Mouse (Mus musculus) Patski (cell line): ENCODE results near the gene Pter. TPM values are rescaled to one million over a fixed set of nuclear protein-coding genes. Genes with fewer than 3 reads are reported as not detected.

ENCODE experiments used
- ATAC-seq: fragments of 100-300 bp; one replicate; pipeline ENCODE4 v1.8.0; 2021
- CTCF ChIA-PET: fragments of 350-600 bp; sonication (Branson Sonifier 250); formaldehyde crosslinking; loops from one replicate; lab custom pipeline; 2022; ENCODE audit warnings: inconsistent platforms; lab: Charles Lee
- POLR2A ChIA-PET: fragments of 350-600 bp; sonication (Branson Sonifier 250); formaldehyde crosslinking; loops from one replicate; lab custom pipeline; 2022; ENCODE audit warnings: antibody characterized with exemption, inconsistent platforms; lab: Charles Lee
- DNase-seq: peaks from one replicate; pipeline ENCODE4 v3.0.0-alpha.2; 2011; ENCODE audit warnings: low read depth, low spot score
- H3K27me3 ChIP-seq: fragments of 371-371 bp; one replicate; pipeline ENCODE4 v1.5.1; 2021
- CTCF ChIP-seq: fragments of 100-300 bp; IDR thresholded peaks from one replicate; pipeline ENCODE4 v1.5.1; 2021
- in situ Hi-C: fragments of 300-500 bp; cut with MboI; formaldehyde crosslinking; loops from 3 replicates; pipeline ENCODE4 v1.11.1; 2018; ENCODE audit warnings: low pct_unique_long_range_greater_than_20kb, mixed read lengths
- polyA plus RNA-seq: library from polyadenylated mRNA; unstranded; gene quantifications from one replicate; pipeline ENCODE4 v1.2.3, GENCODE M21; 2021

The Pter gene
- polyA plus RNA-seq, 1 experiment from 2014 or later: 1.5 TPM

DNA sequence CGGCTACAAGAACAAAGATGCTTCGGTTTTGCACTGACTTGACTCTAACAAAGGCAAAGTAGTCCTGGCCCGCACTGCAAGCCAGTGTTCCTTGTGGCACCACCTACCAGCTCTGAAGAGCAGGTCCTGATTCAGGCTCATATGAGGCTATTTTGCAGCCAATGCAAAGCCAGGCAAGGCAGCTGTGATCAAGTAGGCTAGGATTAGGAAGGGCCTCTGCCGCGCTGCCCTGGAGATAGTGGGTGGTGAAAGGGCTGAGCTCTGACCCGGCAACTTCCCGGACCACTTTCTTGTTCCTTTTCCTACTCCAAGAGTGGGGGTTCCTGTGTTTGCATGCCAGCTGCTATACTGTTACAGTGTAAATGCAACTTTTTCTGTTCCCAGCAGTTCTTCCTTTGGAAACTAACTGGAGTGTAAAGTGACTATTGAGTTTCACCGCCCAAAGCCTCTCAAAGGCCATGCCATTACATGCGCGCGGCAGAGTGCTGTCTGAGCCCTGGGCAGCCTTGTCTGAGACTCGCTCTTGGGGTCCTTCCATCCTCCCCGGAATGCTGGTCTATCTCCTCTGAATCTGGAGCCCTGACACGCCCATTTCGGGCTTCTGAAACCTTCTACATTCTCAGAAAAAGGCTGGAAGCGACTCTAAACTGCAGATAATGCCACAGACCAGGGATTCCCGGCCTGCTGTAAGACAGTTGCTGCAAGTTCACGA, 85.6 kb downstream of the Pter start:
- peaks cover 53% of the 10 kb centered on the region for H3K27me3 ChIP-seq
- ATAC-seq: no peak
- in situ Hi-C loops: no loop called here
- no peak for DNase-seq
- ChIA-PET CTCF (interaction anchor here (0.6 to 1.2 kb wide), 2 partner anchors 13 to 589 kb away, joined by 3 read pairs; no protein-coding TSS in a partner anchor), POLR2A (no interaction called here)
- TF ChIP-seq CTCF: no peak

DNA sequence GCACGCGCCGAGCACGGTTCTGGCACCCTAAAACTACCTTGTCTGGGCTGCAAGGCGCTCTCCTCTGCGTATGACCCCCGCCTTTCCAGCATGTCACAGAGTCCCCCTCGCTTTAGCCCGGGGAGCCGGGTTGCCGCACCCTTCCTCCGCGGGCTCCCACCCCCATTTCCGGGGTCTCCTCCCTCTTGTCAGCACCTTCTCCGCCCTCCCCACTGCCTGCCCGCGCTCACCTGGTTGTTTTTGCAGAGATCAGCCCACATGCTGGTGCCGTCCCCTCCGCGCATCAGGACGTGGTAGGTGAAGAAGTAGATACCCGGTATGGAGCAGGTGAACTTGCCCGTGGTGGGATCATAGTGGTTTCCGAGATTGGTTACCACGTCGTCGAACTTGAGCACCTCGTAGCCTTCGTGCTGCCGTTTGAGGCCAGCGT, 86.2 kb downstream of the Pter start:
- ATAC-seq (no peak), DNase-seq (no peak)
- H3K27me3 ChIP-seq: peaks cover 54% of the 10 kb centered on the region
- TF ChIP-seq CTCF: no peak
- in situ Hi-C loops: no loop called here
- ChIA-PET POLR2A (no interaction called here), CTCF (interaction anchor here (1.2 kb wide), 1 partner anchor 13 kb away, joined by 3 read pairs; no protein-coding TSS in a partner anchor)

DNA sequence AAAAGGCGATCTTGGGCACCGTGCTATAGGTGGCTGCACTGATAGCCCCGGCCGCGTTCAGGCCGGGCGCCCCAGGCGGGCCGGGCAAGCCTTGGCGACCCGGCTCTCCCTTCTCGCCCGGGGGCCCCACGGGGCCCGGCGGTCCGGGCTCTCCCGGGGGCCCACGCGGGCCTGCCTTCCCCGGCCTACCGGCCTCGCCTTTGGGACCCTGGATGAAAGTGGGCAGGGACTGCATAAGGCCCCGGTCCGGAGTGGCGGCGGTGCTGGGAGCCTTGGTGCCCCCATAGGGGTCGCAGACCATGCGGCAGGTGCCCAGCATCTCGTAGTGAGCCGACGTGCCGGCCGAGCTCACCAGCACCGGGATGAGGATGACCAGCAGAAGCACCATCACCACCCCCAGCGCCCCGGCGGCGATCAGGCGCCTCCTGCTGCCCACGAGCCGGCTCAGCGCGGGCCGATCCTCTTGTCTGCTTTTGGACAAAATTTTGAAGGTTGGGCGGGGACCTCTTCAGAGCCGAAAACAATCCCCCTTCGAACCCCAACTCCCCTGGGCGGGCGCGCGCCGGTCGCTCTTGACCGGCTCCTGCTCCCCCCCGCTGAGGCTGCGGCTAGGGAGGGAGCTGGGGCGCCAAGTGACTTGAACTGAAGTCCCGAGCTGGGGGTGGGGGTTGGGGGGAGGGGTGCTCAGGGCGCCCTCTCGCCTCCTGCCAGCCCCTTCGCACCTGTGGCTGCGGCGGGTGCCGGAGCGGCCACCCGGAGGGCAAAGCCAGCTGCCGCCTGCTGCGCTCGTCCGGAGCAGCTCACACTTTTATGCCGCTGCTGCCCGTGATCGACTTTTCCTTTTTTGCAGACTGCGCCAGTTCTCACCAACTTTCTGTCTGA, 86.9 kb downstream of the Pter start:
- peaks cover 52% of the 10 kb centered on the region for H3K27me3 ChIP-seq
- ATAC-seq (peak; percentile 67), DNase-seq (no peak)
- ChIA-PET CTCF (no interaction called here), POLR2A (no interaction called here)
- TF ChIP-seq CTCF: peak; percentile 62
- in situ Hi-C loops: no loop called here

DNA sequence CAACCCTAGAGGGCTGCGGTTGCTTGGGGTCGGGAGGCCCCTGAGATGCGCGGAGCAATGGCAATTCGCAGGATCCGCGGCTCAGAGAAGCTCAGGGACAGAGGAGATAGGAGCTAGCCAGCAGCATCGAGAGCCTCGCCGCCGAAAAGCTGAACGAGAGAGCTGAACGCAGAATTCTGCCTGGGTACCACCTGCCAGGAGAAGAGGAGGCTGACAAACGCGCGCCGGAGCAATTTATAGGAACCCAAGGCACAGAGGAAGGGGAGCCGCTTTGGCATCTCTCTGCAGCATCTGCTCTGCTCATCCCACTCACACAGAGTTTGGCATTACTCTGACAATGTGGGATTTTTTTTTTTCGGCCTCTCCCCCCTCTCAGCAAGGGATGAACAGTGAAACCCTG, 87.6 kb downstream of the Pter start, which contains the start of gene C1ql3:
TSS of gene C1ql3 (minus strand) at position 335 of the 400 bp plus-strand sequence.
- TF ChIP-seq CTCF: no peak

DNA sequence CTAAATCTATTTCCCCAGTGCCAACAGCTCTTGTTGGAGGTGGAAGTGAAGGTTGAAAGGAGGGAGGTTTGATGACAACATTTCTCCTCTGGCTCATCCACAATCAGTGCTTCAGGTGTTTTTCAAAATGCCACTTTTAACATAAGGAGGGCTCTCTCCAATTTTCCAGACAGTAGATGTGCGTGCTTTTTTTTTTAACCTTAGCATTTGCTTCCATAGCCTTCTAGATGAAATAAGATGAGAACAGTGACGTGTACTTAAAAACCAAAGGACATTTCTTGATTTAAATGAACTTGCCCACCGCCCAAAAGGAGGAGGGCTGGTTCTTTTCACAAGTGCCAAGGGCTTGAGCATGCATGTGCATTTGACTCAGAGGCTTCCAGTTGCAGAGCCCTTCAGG, 88.1 kb downstream of the Pter start:
- in situ Hi-C loops: no loop called here
- ATAC-seq (no peak), DNase-seq (no peak)
- CTCF ChIA-PET: interaction anchor here (1.6 kb wide), 1 partner anchor 12 kb away, joined by 3 read pairs; no protein-coding TSS in a partner anchor
- POLR2A ChIA-PET: no interaction called here
- no peak for TF ChIP-seq CTCF
- H3K27me3 ChIP-seq: peaks cover 45% of the 10 kb centered on the region

More for the DNA sequence above, 87.6 kb downstream of the Pter start, which contains the start of gene C1ql3:
- in situ Hi-C loops: no loop called here
- POLR2A ChIA-PET: no interaction called here
- peaks cover 46% of the 10 kb centered on the region for H3K27me3 ChIP-seq
- ATAC-seq (no peak), DNase-seq (no peak)
- CTCF ChIA-PET: interaction anchor here (1.6 kb wide), 1 partner anchor 12 kb away, joined by 3 read pairs; no protein-coding TSS in a partner anchor

DNA sequence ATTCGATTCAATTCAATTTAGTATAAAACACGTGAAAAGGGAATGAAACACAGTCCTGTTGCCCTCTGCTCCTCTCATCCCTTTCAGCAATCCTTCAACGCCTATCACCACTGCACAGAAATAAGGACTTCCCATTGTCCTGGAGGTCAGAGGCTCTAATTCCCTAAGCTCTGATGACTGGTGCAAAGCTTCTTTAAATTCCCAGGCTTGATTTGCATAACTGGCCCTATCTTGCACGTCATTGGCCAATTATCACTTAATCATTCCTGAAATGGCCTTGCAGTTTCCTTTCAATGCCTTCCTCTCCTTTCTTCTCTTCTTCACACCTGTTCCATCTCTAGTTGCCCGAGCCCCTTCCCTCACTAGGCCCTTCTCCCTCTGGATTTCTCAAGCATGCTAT, 94.5 kb downstream of the Pter start:
- no peak for TF ChIP-seq CTCF
- POLR2A ChIA-PET: no interaction called here
- peaks cover 28% of the 10 kb centered on the region for H3K27me3 ChIP-seq
- ATAC-seq (no peak), DNase-seq (no peak)
- in situ Hi-C loops: no loop called here
- CTCF ChIA-PET: no interaction called here

DNA sequence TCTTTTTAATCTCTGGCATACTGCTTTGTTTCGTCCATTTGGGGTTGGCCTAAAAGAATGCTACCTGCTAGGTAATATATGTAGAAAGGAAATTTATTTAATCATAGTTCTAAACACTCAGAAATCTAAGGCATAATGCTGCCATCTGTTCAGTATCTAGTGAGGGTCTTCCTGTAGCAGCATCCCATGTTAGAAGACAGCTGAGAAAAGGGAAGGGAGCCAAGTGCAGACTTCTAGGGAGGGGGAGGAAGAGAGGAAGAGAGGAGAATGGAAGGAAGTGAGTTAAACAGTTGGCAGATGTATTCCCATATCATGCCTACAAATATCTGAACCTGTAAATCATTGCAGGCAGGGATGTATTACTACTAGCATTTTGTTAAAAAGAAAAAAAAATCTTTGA, 95.0 kb downstream of the Pter start:
- ATAC-seq: no peak

DNA sequence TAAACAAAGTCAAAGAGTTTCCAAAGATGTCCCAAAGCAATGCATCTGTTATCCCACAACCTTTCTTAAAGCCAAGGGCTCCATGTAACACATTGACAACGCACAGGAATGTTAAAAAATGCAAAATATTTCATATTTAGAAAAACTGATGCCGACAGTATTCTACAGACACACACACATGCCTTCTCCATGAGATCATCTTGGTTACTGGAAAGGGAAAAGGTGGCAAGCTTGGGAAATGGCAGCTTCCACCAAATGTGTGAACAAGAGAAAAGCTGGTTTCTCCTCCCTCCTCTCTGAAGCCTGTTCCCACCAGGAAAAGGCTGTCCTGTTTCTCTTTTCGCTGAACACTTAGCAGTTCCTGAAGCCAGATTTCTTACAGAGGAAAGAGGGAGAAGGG, 114.9 kb downstream of the Pter start:
- H3K27me3 ChIP-seq: no peaks in the 10 kb centered on the region
- ATAC-seq: peak; percentile 62
- in situ Hi-C loops: no loop called here
- no peak for DNase-seq
- ChIA-PET CTCF (interaction anchor here (1.5 to 1.8 kb wide), 2 partner anchors 14 to 17 kb away, joined by 4 read pairs; no protein-coding TSS in a partner anchor), POLR2A (no interaction called here)
- TF ChIP-seq CTCF: no peak

More for the DNA sequence above, 95.0 kb downstream of the Pter start:
- H3K27me3 ChIP-seq: peaks cover 28% of the 10 kb centered on the region
- ChIA-PET POLR2A (no interaction called here), CTCF (no interaction called here)
- in situ Hi-C loops: no loop called here
- no peak for DNase-seq
- no peak for TF ChIP-seq CTCF

DNA sequence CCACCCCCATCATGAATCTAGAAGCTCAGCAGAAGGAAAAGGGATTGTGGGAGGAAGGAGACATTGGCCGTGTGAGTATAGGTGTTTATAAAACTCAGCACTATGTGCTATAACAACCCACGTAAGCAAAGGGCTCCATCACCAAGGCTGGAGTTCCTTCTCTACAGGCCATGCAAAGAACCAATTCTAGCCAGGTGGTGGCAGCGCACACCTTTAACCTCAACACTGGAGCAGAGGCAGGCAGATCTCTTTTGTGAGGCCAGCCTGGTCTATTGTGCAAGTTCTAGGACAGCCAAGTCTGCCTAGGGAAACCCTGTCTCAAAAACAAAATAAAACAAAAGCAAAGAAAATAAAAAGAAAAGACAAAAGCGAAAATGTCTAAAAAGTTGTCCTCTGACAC, 115.9 kb downstream of the Pter start:
- DNase-seq (no peak), ATAC-seq (no peak)
- POLR2A ChIA-PET: interaction anchor here (0.5 kb wide), 1 partner anchor 204 kb away, joined by 3 read pairs; no protein-coding TSS in a partner anchor
- TF ChIP-seq CTCF: no peak
- CTCF ChIA-PET: no interaction called here
- H3K27me3 ChIP-seq: no peaks in the 10 kb centered on the region
- in situ Hi-C loops: no loop called here

DNA sequence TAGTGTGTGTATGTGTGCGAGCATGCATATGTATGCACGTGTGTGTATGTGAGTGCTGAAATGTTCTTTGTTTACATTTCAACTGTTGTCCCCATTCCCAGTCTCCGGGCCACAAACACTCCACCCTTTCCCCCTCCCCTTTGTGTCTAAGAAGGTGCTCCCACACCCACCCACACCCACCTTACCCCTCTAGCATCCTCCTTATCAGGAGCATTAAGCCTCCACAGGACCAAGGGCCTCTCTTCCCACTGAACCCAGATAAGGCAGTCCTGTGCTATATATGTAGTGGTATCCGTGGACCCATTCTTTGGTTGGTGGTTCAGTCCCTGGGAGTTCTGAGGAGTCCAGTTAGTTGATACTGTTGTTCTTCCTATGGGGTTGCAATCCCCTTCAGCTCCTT, 120.7 kb downstream of the Pter start:
- in situ Hi-C loops: no loop called here
- no peak for DNase-seq
- ATAC-seq: no peak
- no peaks in the 10 kb centered on the region for H3K27me3 ChIP-seq
- CTCF ChIA-PET: no interaction called here
- POLR2A ChIA-PET: no interaction called here
- TF ChIP-seq CTCF: no peak
